Mouse (Mus musculus): Measurements from ENCODE around the gene 4930556J24Rik.

DNA sequence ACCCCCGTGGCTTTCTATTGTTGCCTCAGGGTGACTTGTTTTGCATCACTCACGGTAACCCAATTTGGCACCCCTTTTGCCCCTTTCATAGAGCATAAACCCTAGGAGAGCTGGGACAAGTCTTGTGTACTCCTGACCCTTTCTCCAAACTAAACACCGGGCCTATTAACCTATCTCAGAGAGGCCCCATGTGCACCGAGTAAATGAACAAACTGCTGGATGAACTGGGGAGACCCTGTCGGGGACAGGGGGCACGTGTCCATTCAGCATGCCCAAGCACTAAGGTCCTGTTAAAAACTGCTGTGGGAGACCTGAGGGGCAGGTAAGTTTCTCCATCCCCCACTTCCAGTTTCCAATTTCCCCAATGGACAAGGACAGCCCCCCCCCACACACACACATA, 45.6 kb downstream of the 4930556J24Rik start:
- TF ChIP-seq ZC3H11A (IDR thresholded peaks at IDR 0.05; ENCODE audit: borderline replicate concordance, low read depth, low read length) = no peak
- no peak for TF ChIP-seq MAFK (IDR thresholded peaks at IDR 0.05; ENCODE audit: insufficient read depth, low read depth, low read length)
- no peak for TF ChIP-seq CHD2 (IDR thresholded peaks at IDR 0.05; ENCODE audit: low read depth, low read length)

All from ES-E14 (cell line).